Mouse (Mus musculus): ENCODE results near the gene Arhgef26.

GRCm38 (mm10) chr3:62341496-62342205, 3.5 kb downstream of the Arhgef26 start:
- no peak for TF ChIP-seq CTCF (IDR thresholded peaks at IDR 0.05; ENCODE audit: borderline replicate concordance, insufficient read depth, low read depth, low read length)
- TF ChIP-seq POLR2A (IDR thresholded peaks at IDR 0.05; ENCODE audit: borderline replicate concordance, insufficient read depth, low read length) = no peak

Measured in cerebellum, adult 2 months (tissue).